Mouse (Mus musculus): ENCODE results near the gene Prr7. TPM values are rescaled to one million over a fixed set of nuclear protein-coding genes. Genes with fewer than 3 reads are reported as not detected.
A peak's percentile ranks its signal among the peaks of the same experiment; 100 is the strongest.

Prr7 gene
- polyA plus RNA-seq, 1 experiment from 2014 or later: 2.2 TPM

GRCm38 (mm10) chr13:55446483-55447105, 17.5 kb upstream of the Prr7 start:
- H3K4me3 ChIP-seq (ENCODE audit: low read depth, low read length): no peak overlapping the region
- H3K9me3 ChIP-seq (ENCODE audit: control insufficient read depth, low read length): no peaks in the 10 kb centered on the region
- no peak for DNase-seq (ENCODE audit: low spot score)
- no peak overlapping the region for H3K9ac ChIP-seq (ENCODE audit: low read length)
- WGBS: 92% methylated on average over 6 of the region's 6 CpGs
- peaks cover 10% of the 10 kb centered on the region for H3K36me3 ChIP-seq (ENCODE audit: control insufficient read depth, insufficient read depth, low read length)
- no peak overlapping the region for H3K27ac ChIP-seq (ENCODE audit: low read depth, low read length)
- peak overlapping the region; percentile 81 for H3K4me2 ChIP-seq (ENCODE audit: low read depth)
- ATAC-seq (ENCODE audit: insufficient read depth, low FRiP score, low TSS enrichment): no peak
- H3K27me3 ChIP-seq (ENCODE audit: control insufficient read depth, insufficient read depth, low read length): no peaks in the 10 kb centered on the region
- peaks cover 14% of the 10 kb centered on the region for H3K4me1 ChIP-seq (ENCODE audit: control insufficient read depth, insufficient read depth, low read length)

GRCm38 (mm10) chr13:55447543-55447943, 16.5 kb upstream of the Prr7 start:
- Histone ChIP-seq H3K9me3 (ENCODE audit: control insufficient read depth, low read length) (no peaks in the 10 kb centered on the region), H3K9ac (ENCODE audit: low read length) (no peak overlapping the region), H3K36me3 (ENCODE audit: control insufficient read depth, insufficient read depth, low read length) (peaks cover 17% of the 10 kb centered on the region), H3K4me3 (ENCODE audit: low read depth, low read length) (no peak overlapping the region), H3K27ac (ENCODE audit: low read depth, low read length) (no peak overlapping the region), H3K4me2 (ENCODE audit: low read depth) (0 out of 2 replicates have a peak overlapping the region, but pooled peaks have one; percentile 2), H3K4me1 (ENCODE audit: control insufficient read depth, insufficient read depth, low read length) (peaks cover 14% of the 10 kb centered on the region), H3K27me3 (ENCODE audit: control insufficient read depth, insufficient read depth, low read length) (no peaks in the 10 kb centered on the region)
- no peak for DNase-seq (ENCODE audit: low spot score)
- ATAC-seq (ENCODE audit: insufficient read depth, low FRiP score, low TSS enrichment): no peak
- 66% methylated on average over 3 of the region's 3 CpGs for WGBS

DNA sequence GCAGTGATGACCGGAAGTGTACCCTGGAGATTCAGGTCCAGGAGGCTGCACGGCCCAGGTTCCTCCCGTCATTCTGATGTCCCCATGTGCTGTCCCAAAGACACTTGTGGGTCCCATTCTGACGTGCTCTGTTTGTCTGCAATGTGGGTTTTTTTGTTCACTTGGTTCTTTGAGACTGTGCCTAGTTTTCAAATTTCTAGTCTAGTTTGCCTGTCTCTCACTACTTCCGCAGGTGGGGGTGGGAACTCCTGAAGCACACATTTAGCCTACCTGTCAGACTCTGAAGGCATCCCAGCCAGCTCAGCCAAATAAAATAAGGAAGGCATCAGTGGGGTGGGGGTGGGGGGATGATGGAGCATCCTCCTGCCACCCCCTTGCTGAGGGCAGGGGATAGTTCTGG, 15.9 kb upstream of the Prr7 start:
- Histone ChIP-seq H3K27me3 (ENCODE audit: control insufficient read depth, insufficient read depth, low read length) (no peaks in the 10 kb centered on the region), H3K9ac (ENCODE audit: low read length) (no peak overlapping the region), H3K27ac (ENCODE audit: low read depth, low read length) (no peak overlapping the region), H3K36me3 (ENCODE audit: control insufficient read depth, insufficient read depth, low read length) (peaks cover 17% of the 10 kb centered on the region), H3K4me2 (ENCODE audit: low read depth) (no peak overlapping the region), H3K4me1 (ENCODE audit: control insufficient read depth, insufficient read depth, low read length) (peaks cover 14% of the 10 kb centered on the region), H3K9me3 (ENCODE audit: control insufficient read depth, low read length) (no peaks in the 10 kb centered on the region), H3K4me3 (ENCODE audit: low read depth, low read length) (no peak overlapping the region)
- DNase-seq (ENCODE audit: low spot score): no peak
- ATAC-seq (ENCODE audit: insufficient read depth, low FRiP score, low TSS enrichment): no peak
- 90% methylated on average over 5 of the region's 5 CpGs for WGBS

DNA sequence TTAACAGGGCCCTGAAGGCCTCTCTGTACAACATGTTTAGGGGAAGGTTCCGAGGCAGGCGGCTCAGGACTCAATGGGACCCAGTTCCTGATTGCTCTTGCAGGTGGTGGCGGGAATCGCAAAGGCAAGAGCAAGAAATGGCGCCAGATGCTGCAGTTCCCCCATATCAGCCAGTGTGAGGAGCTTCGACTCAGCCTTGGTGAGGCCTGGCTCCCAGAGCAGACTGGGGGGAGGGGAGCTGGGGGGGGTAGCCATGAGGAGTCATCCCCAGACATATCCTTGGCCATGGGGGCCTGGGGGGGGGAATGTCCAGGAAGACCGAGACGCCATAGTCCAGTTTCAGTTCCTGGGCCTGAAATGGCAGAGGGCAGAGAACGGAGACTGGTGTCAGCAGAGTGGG, 14.9 kb upstream of the Prr7 start:
- WGBS: 89% methylated on average over 9 of the region's 9 CpGs
- DNase-seq (ENCODE audit: low spot score): no peak
- Histone ChIP-seq H3K9ac (ENCODE audit: low read length) (no peak overlapping the region), H3K4me2 (ENCODE audit: low read depth) (no peak overlapping the region), H3K4me3 (ENCODE audit: low read depth, low read length) (no peak overlapping the region), H3K9me3 (ENCODE audit: control insufficient read depth, low read length) (no peaks in the 10 kb centered on the region), H3K36me3 (ENCODE audit: control insufficient read depth, insufficient read depth, low read length) (peaks cover 22% of the 10 kb centered on the region), H3K27me3 (ENCODE audit: control insufficient read depth, insufficient read depth, low read length) (no peaks in the 10 kb centered on the region), H3K27ac (ENCODE audit: low read depth, low read length) (no peak overlapping the region), H3K4me1 (ENCODE audit: control insufficient read depth, insufficient read depth, low read length) (peaks cover 14% of the 10 kb centered on the region)
- ATAC-seq (ENCODE audit: insufficient read depth, low FRiP score, low TSS enrichment): no peak

GRCm38 (mm10) chr13:55449679-55450441, 14.2 kb upstream of the Prr7 start:
- WGBS: 94% methylated on average over 17 of the region's 17 CpGs
- no peaks in the 10 kb centered on the region for H3K9me3 ChIP-seq (ENCODE audit: control insufficient read depth, low read length)
- no peak for DNase-seq (ENCODE audit: low spot score)
- ATAC-seq (ENCODE audit: insufficient read depth, low FRiP score, low TSS enrichment): no peak
- peaks cover 23% of the 10 kb centered on the region for H3K36me3 ChIP-seq (ENCODE audit: control insufficient read depth, insufficient read depth, low read length)
- no peaks in the 10 kb centered on the region for H3K27me3 ChIP-seq (ENCODE audit: control insufficient read depth, insufficient read depth, low read length)
- no peak overlapping the region for H3K27ac ChIP-seq (ENCODE audit: low read depth, low read length)
- no peak overlapping the region for H3K4me2 ChIP-seq (ENCODE audit: low read depth)
- no peak overlapping the region for H3K9ac ChIP-seq (ENCODE audit: low read length)
- H3K4me1 ChIP-seq (ENCODE audit: control insufficient read depth, insufficient read depth, low read length): peaks cover 14% of the 10 kb centered on the region
- H3K4me3 ChIP-seq (ENCODE audit: low read depth, low read length): no peak overlapping the region

- Histone ChIP-seq H3K27ac (ENCODE audit: low read depth, low read length) (no peak overlapping the region), H3K4me3 (ENCODE audit: low read depth, low read length) (no peak overlapping the region), H3K4me1 (ENCODE audit: control insufficient read depth, insufficient read depth, low read length) (peaks cover 14% of the 10 kb centered on the region), H3K36me3 (ENCODE audit: control insufficient read depth, insufficient read depth, low read length) (peaks cover 25% of the 10 kb centered on the region), H3K9ac (ENCODE audit: low read length) (no peak overlapping the region), H3K9me3 (ENCODE audit: control insufficient read depth, low read length) (no peaks in the 10 kb centered on the region), H3K27me3 (ENCODE audit: control insufficient read depth, insufficient read depth, low read length) (no peaks in the 10 kb centered on the region), H3K4me2 (ENCODE audit: low read depth) (no peak overlapping the region)
- ATAC-seq (ENCODE audit: insufficient read depth, low FRiP score, low TSS enrichment) (no peak), DNase-seq (ENCODE audit: low spot score) (no peak)
- 96% methylated on average over 11 of the region's 11 CpGs for WGBS
These were observed 13.5 kb upstream of the Prr7 start for GRCm38 (mm10) chr13:55450511-55450980.

DNA sequence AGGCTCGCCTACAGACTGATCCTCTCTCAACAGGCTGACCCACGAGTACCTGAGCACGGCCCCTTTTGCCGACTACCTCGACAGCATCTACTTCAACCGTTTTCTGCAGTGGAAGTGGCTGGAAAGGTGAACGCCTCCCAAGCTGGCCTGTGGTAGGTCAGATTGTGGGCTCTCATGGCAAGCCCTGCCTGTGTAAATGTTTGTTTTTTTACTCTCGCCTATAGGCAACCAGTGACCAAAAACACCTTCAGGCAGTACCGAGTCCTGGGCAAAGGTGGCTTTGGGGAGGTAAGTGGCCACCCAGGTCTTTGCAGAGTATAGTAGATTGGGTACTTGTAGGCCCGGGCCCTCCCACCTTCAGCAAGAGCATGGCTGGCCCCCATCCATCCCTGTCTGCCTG, 12.8 kb upstream of the Prr7 start:
- H3K36me3 ChIP-seq (ENCODE audit: control insufficient read depth, insufficient read depth, low read length): peaks cover 25% of the 10 kb centered on the region
- 93% methylated on average over 10 of the region's 10 CpGs for WGBS
- H3K27ac ChIP-seq (ENCODE audit: low read depth, low read length): no peak overlapping the region
- DNase-seq (ENCODE audit: low spot score): no peak
- H3K9me3 ChIP-seq (ENCODE audit: control insufficient read depth, low read length): no peaks in the 10 kb centered on the region
- H3K4me2 ChIP-seq (ENCODE audit: low read depth): no peak overlapping the region
- H3K9ac ChIP-seq (ENCODE audit: low read length): no peak overlapping the region
- H3K27me3 ChIP-seq (ENCODE audit: control insufficient read depth, insufficient read depth, low read length): no peaks in the 10 kb centered on the region
- H3K4me3 ChIP-seq (ENCODE audit: low read depth, low read length): no peak overlapping the region
- H3K4me1 ChIP-seq (ENCODE audit: control insufficient read depth, insufficient read depth, low read length): peaks cover 8% of the 10 kb centered on the region
- no peak for ATAC-seq (ENCODE audit: insufficient read depth, low FRiP score, low TSS enrichment)

DNA sequence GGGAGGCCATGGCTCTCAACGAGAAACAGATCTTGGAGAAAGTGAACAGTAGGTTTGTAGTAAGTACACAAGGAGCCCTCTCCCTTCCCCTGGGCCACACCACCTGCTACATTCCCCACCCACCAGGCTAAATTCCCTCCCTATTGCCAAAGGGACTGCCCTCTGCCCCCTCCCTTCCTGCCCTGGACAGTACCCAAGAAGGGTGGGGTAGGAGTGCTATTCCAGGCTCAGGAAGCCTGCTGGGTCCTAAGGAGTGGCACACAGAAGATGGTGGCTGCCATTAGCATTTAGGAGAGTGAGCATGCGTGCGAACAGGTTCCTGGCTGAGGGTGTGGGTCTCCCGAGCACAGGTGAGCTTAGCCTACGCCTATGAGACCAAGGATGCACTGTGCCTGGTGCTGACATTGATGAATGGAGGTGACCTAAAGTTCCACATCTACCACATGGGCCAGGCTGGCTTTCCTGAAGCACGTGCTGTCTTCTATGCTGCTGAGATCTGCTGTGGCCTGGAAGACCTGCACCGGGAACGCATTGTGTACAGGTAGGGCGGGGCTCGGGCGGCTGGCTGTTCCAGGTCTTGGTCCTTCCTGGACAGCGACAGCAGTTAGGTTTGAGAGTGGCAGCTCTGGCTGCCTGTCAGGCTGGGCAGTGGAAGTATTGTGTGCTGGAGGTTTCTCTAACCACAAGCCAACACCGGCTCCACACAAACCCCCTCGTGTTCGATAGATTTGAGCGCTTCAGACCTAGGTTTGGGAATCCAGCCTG, 12.1 kb upstream of the Prr7 start:
- 96% methylated on average over 16 of the region's 16 CpGs for WGBS
- no peaks in the 10 kb centered on the region for H3K27me3 ChIP-seq (ENCODE audit: control insufficient read depth, insufficient read depth, low read length)
- no peak overlapping the region for H3K4me3 ChIP-seq (ENCODE audit: low read depth, low read length)
- no peak overlapping the region for H3K4me2 ChIP-seq (ENCODE audit: low read depth)
- no peak overlapping the region for H3K9ac ChIP-seq (ENCODE audit: low read length)
- no peak for DNase-seq (ENCODE audit: low spot score)
- peaks cover 25% of the 10 kb centered on the region for H3K36me3 ChIP-seq (ENCODE audit: control insufficient read depth, insufficient read depth, low read length)
- ATAC-seq (ENCODE audit: insufficient read depth, low FRiP score, low TSS enrichment): no peak
- peaks cover 4% of the 10 kb centered on the region for H3K4me1 ChIP-seq (ENCODE audit: control insufficient read depth, insufficient read depth, low read length)
- no peaks in the 10 kb centered on the region for H3K9me3 ChIP-seq (ENCODE audit: control insufficient read depth, low read length)
- no peak overlapping the region for H3K27ac ChIP-seq (ENCODE audit: low read depth, low read length)

Measured in neural tube, embryonic 11.5 days (tissue).